Mouse (Mus musculus) kidney, postnatal 14 days (tissue): ENCODE results near the gene Bid.
A peak's percentile ranks its signal among the peaks of the same experiment; 100 is the strongest.
"Not testable (repeated sequence)": the region's sequence is repeated elsewhere in the genome, so short reads cannot be mapped to it uniquely, and the experiment has no call there.

ENCODE experiments used
- DNase-seq: peaks from one replicate; pipeline ENCODE4 v3.0.0; 2022; ENCODE audit warnings: mixed read lengths

Bid gene

GRCm38 (mm10) chr6:120934176-120934575 lies 17.5 kb upstream of the Bid start:
- DNase-seq, result no peak

DNA sequence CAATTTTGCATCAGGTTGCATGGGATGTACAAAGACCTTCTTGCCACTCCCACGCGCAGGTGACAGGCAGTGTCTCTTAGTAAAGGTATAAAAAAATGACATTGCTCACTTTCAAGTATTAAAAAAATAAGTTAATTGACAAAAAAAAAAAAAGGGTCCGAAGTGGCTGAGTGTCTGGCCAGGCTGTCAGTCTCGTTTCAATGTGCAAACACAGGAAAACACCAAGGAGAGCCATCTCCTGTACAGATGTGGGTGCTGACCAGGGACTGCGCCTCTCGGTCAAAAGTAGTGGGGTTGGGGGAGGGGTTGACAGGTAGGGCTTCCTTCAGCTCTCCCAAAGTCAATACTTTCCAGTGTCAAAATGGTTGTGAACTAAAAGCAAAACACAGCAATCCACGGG lies 17.0 kb upstream of the Bid start:
- no peak for DNase-seq

DNA sequence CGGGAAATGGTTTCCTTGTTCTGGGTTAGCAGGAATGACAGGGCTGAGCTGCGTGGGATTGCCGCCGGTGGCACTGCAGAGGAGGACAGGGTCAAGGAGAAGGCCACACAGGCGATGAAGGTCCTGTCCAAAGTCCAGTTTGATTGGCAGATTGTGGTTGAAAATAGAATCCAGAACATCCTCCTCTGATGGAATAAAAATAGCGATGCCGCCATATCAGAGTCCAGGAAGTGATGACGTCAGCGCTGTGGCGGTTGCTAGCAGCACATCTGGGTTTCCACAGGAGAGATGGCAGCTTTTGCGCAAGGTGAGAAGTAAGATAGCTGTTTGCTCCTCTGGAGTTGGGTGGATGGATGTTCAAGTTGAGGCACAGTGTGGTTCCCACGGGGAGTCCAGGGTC lies 15.9 kb upstream of the Bid start:
- no peak for DNase-seq

DNA sequence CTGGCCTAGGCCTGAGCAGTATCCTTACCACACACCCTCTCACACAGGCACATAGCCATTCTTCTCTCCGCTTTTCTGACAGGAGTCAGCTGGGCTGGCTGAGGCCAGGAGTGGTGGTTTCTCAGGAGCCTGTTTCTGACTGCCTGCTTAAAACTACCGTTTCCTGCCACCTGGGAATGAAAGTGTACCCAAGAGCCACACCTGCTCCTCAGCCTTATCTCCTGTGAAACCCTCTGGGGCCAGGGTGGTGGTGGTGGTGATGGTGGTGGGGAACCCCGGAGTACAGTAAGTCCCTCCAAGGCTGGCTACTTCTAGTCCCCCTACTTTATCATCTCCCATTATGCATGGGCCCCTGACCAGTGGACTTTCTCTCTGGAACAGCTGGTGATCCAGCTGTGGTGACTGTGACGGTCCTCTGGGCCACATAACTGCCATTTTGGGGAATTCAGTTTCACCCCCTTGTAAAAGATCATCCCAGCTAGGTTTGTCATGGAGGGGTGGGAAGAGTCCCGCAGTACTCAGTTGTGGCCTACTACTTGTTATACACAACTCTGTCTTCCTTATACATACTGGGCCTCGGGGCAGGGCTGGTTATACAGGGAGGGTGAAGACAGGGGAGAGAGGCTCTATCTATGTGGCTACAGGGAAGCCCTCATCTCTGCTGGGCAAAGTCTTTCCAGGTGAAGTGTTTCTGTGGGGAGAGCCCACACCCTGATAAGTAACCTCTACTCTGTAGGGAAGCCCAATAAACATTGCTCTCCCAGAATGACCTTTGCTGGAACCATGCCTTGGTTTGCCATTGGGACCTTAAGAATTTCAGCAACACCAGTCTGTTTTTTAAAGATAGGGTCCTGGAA lies 14.0 kb upstream of the Bid start:
- no peak for DNase-seq

- DNase-seq, result no peak
Measured at GRCm38 (mm10) chr6:120929421-120929820, 12.8 kb upstream of the Bid start.

DNA sequence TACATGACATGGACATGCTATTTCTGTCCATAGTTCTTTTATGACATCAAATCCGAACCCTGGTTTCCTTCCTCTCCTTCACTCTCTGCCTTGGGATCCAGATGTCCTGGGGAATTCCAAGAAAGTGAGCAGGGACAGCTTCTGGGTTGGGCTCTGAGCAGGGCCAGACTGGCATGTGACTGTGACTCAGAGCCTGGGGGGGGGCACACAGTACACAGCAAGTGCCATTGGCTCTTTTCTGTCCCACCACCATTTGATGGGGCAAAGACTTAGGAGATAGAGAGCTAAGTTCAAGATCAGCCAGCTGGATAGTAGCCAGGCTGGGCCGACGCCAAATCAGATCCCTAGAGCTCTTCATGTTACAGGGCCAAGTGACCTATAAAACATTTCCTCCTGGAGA lies 11.1 kb upstream of the Bid start:
- peak; percentile 77 for DNase-seq

DNA sequence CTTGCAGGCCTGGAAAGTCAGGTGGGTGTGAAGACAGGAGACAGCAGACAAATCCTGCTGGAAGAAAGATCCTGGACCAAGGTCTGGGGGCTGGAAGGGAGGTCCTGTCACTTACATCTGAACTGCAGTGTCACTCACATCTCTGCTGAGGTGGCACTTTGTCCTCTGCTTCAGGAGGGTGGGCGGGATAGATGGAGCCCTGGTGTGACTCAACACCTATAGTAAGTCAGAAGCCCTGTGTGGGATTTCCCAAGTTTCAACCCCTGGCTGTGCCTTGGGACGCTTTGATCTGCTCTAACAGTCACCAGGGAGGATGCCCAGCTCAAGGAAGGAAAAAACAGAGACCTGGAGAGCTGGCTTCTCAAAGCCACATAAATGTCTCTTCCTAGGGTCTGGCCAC lies 10.2 kb upstream of the Bid start:
- no peak for DNase-seq

DNA sequence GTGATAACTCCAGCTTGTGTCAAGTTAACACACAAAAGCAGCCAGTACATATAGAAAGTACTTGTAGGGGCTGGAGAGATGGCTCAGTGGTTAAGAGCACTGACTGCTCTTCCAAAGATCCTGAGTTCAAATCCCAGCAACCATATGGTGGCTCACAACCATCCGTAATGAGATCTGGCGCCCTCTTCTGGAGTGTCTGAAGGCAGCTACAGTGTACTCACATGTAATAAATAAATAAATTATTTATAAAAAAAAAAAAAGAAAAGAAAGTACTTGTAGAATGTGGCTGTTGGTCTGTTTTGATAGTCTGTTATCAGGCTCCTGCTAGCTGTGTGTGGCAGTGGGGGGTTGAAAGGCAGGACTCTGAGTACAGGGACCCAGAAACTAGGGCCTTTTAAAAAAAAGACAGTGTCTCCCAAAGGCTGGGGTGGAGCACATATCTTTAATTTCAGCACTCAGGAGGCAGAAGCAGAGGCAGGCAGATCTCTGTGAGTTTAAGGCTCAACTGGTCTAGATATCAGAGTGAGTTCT lies 8.2 kb upstream of the Bid start:
- DNase-seq, result not testable (repeated sequence)

DNA sequence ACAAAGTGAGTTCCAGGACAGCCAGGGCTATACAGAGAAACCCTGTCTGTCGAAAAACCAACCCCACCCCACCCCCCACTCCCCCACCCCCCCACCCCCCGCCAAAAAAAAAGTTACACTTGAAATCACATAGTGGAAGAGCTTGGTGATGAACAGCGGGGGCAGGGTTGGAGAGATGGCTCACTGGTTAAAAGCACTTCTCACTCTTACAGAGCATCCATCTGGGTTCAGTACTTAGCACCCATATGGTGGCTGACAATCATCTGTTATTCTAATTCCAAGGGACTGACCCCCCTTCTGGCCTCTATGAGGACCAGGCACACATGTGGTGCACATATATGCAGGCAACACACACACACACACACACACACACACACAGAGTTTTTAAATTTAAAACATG lies 1.3 kb upstream of the Bid start:
- DNase-seq, result no peak

DNA sequence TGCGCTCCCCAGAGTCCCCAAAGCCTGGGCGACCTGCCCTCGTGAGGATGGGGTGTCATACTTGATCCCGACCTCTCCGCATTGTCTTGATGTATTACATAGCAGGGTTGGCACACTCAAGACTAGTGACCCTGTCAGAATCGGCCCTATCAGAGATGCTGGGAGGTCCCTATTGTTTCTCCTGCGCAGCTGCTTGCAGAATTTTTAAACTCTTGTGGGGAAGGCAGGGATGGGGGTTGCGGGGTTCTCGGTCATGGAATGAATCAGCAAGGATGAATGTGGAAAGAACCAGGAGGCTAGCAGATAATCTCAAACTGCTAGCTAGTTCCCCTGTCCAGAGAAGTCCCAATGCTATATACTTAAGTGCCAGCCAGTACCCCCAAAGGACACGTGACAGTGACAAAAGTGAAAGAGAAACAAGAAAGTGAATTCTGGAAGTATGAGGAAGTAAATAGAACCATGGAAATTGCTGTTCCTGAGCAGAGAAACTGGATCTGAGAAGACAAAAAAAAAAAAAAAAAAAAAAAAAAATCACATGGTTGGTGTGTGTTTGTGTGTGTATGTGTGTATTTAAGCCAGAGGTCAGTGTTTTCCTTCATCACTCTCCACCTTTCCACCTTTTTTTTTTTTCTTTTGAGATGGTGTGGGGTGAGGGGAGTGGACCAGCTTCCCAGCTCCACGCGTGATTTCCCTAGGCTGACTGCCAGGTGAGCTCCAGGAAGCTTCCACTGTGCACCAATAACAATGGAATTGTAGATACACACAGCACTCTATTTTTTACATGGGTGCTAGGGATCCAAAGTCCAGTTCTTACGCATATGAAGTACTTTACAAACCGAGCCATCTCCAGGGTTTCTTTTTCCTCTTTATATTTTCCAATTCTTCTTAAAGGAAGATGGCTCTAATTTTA lies 574 bp upstream of the Bid start:
- DNase-seq, result peak; percentile 39

GRCm38 (mm10) chr6:120915649-120915975 lies 1.0 kb downstream of the Bid start:
- DNase-seq, result no peak

- DNase-seq, result peak; percentile 68
Measured at GRCm38 (mm10) chr6:120914911-120915648, 1.6 kb downstream of the Bid start.

GRCm38 (mm10) chr6:120914533-120914910 lies 2.1 kb downstream of the Bid start:
- DNase-seq, result no peak

DNA sequence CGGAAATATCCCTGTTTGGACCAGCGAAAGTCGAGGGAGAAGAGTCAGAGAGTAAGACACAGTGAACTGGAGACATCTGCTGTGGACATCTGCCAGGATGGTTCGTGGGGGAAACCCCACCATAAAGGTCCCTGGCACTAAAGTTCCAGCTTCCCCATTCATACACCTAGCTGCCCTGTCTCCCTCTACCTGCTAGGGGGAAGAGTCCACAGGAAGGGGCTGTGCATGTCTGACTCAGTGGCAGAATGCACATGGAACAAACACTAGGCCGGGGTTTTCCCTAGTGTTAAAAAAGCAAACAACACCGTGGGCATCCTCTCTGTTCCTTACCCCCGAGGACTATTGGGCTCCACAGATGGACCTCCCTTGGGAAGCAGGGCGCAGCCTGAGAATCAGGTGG lies 2.9 kb downstream of the Bid start:
- no peak for DNase-seq

DNA sequence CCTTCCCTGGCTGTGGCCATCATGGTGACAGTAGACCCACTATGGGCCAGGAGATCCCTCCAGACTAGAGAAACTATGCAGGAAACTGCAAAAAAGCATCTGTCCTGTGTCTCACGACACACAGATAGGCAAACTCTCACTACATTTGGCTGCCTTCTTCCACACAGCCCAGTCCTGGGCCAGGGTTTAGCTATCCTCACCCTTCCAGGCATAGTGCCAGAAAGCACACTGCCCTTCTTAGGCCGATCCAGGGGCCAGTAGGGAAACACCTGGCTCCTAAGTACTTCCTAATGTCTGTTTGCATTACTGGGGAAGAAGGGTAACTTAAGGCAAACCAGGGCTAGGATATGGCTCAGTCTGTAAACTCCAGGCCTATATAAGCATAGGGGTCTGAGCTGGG lies 3.7 kb downstream of the Bid start:
- DNase-seq, result peak; percentile 79

DNA sequence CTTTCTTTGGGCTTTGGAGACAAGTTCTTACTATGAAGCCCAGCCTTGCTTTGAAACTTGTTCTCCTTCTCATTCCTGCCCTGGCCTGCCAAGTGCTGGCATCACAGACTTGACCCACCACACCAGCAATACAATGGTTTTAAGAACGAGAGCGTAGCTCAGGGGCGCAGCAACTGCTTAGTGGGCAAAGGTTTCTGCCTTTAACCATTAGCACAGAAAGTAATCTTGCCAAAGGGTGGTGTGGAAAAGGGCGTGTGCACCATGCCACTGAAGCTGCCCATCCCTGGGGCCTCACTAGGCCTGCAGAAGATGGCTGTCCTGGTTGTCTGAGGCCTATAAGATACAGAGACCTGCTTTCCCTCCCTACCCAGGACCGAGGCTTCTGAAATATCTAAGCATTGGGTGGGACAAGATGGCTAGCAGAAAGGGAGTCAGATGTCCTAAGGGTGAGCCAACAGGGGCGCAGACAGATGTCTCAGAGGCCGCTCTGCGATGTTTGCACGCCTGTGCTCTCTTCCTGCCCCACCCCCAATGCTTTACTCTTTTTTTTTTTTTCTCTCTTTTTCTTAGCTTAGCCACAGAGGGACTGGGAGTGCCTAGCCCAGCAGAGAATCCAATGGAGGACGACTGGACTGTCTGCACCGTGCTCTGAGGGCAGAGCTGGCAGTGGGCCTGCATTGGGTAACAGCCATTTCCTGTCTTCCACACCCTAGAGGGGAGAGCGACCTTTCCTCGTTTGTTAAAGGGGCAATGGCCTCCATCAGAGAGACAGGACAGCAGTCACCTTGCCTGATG lies 5.2 kb downstream of the Bid start:
- peak; percentile 49 for DNase-seq

DNA sequence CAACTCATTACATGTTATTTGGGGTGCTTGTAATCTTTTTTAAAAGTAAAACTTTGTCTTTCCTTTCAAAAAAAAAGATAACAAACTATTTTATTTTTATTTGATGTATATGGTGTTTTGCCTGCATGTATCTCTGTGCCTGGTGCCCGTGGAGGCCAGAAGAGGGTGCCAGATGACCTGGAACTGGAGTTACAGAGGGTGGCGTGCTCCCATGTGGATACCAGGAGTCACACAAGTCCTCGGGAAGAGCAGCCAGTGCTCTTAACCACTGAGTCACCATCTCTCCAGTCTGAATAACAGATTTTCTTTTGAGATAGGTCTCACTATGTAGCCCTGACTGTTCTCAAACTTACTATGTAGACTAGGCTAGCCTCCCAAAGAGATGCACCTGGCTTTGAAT lies 7.2 kb downstream of the Bid start:
- DNase-seq, result no peak

GRCm38 (mm10) chr6:120907876-120908597 lies 8.6 kb downstream of the Bid start:
- DNase-seq, result not testable (repeated sequence)

DNA sequence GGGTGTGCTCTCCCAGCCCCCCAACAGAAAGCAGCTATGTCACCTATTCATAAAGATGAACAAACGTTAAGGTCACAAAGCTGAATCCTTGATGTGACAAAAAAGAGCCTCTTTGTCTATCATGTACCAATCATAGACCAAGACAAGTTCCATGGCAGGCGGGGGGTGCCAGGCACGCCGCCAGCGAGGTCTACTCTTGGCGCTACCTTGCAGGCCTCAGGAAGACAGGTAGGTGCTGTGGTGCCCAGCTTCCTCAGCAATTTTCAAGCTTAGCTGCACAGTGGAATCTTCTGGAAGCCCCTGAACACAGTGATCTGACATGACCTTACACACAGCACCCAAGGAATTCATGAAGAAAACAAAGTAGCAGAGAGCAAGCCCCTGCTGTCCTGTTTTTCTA lies 10.1 kb downstream of the Bid start:
- peak; percentile 78 for DNase-seq

DNA sequence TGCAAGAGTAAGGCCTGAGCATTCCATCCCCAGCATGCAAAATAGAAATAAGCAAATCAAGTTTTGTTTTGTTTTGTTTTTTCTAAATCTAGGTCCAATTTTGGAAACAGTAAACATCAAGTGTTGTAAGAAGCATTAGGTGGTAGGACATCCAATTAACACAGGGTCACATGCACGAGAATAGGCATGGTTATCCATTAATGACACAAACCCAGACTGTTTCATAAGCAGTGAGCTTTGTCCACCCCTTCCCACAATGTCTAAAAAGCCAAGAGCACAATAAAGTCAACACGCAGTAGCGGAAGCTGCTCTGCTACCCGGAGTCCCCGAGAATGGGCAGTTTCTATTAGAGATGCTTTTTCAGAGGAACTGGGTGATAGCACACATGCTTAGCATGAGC lies 11.5 kb downstream of the Bid start:
- peak; percentile 68 for DNase-seq

DNA sequence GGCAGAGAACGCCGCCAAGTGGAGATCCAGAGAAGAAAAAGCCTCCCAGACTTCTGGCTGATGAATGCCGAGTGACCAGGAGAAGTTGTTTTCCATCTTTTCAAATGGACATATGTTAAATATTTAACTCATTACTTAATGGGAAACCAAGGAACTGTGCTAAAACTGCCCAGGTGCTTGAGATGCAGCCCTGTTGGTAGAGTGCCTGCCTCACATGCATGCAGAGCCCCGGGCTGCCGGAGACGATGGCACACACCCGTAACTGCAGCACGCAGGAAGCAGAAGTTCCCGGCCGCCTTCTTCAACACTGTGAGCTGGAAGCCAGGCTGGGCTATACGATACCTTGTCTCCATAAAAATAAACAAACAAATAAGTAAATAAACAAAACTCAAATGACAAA lies 12.7 kb downstream of the Bid start:
- peak; percentile 52 for DNase-seq
